ENCODE assay signal across 9 mouse cellular contexts in genomic region chr14:39473771-39474211, GRCm38 (mm10). TPM values are rescaled to one million over a fixed set of nuclear protein-coding genes. Genes with fewer than 3 reads are reported as not detected.
DNase-seq lines count a peak whose midpoint lies in the region; ATAC-seq lines count a peak whose summit lies in the region.
"Had no signal": no experiment of that assay in that cellular context is flagged by ENCODE, and none has a peak within 500 bp of the region (broad histone marks: within the 10 kb centered on the region; RNA-seq: fewer than 3 reads in every experiment).

No protein-coding gene starts in this region.

- peak overlapping the region; percentile 78 for H3K4me2 ChIP-seq in heart, embryonic 13.5 days

- intact Hi-C loops in heart, postnatal 36 days (cut with DNase I) = no loop called here
- intact Hi-C loops in left cerebral cortex, postnatal 4 days (cut with DNase I) = no loop called here

- H3K4me1 ChIP-seq in heart, embryonic 13.5 days = peaks cover 20% of the 10 kb centered on the region

- no peaks in the 10 kb centered on the region for H3K9me3 ChIP-seq in heart, embryonic 13.5 days

- ATAC-seq in heart, embryonic 13.5 days (ENCODE audit: extremely low read depth, insufficient number of reproducible peaks, low FRiP score, low TSS enrichment) = no peak

- H3K27me3 ChIP-seq in heart, embryonic 13.5 days (replicated peaks) = peaks cover 83% of the 10 kb centered on the region

- no peaks in the 10 kb centered on the region for H3K36me3 ChIP-seq in heart, embryonic 13.5 days

- DNase-seq in heart, postnatal 36 days = no peak
- peak; percentile 69 for DNase-seq in cerebellum, adult 9-11 months
- peak; percentile 64 to 74 for DNase-seq in frontal cortex, postnatal 36 days (ENCODE audit: low spot score in 2 of 2)
- DNase-seq in left cerebral cortex, postnatal 4 days = peak; percentile 30
- peak; percentile 59 to 68 for DNase-seq in right cerebral cortex, postnatal 10 days (ENCODE audit: low spot score in 2 of 2)
- no peak for DNase-seq in kidney, adult 11 months
- DNase-seq in spleen, postnatal 10 days (ENCODE audit: low spot score in 2 of 2) = no peak

- H3K9ac ChIP-seq in heart, embryonic 13.5 days = no peak overlapping the region

- H3K4me3 ChIP-seq in heart, embryonic 13.5 days = peak overlapping the region; percentile 55

- 4% methylated on average over 27 of the region's 27 CpGs for WGBS in heart, embryonic 13.5 days

- no peak overlapping the region for H3K27ac ChIP-seq in heart, embryonic 13.5 days (replicated peaks)

RNA-seq across cellular contexts. Expression of gene Nrg3, which starts 0.9 kb away (rescaled TPM):
- 0.11 TPM in 1 of 2 replicates, not detected in the other for polyA plus RNA-seq in heart, embryonic 13.5 days (2015; fragmentation: Nextera tagmentation; extraction: Ambion mirVana)
- not detected for total RNA-seq in heart, postnatal 36 days (2021)
- total RNA-seq in left cerebral cortex, postnatal 4 days (2021) = 10 to 100 TPM; 82.7 to 83.1 TPM
- polyA plus RNA-seq: spleen, adult 2 months had no signal

Comparison
In these comparisons a context has a peak if more than half of its experiments do, and no peak if none do; other contexts are left out.
1. DNase-seq: peak in cerebellum, adult 9-11 months (single experiment), frontal cortex, postnatal 36 days (2 of 2), left cerebral cortex, postnatal 4 days (single experiment) and right cerebral cortex, postnatal 10 days (2 of 2); none in heart, postnatal 36 days (0 of 2), kidney, adult 11 months (single experiment) and spleen, postnatal 10 days (0 of 2).
2. RNA of gene Nrg3, which starts 0.9 kb away (total RNA-seq): 82.7 to 83.1 TPM in left cerebral cortex, postnatal 4 days; not detected in heart, postnatal 36 days; every median in the first group is over 10 times any median in the second.